Mouse (Mus musculus): Measurements from ENCODE around the gene Olfr843. TPM values are rescaled to one million over a fixed set of nuclear protein-coding genes. Genes with fewer than 3 reads are reported as not detected.

The Olfr843 gene
- total RNA-seq (2021), result not detected

- DNase-seq (ENCODE audit: extremely low spot score in 1 of 2, low spot score in 1 of 2), result no peak
Measured at GRCm38 (mm10) chr9:19251887-19252286, at the start of gene Olfr843. TSS of gene Olfr843 (minus strand) at chr9:19251987.

Other genes with a start within 250 kb of the Olfr843 start
- gene Olfr835, start 219.3 kb downstream of the Olfr843 start, total RNA-seq (2021), result not detected
- not detected for gene Olfr836, start 131.6 kb downstream of the Olfr843 start, total RNA-seq (2021)
- gene Olfr837, start 115.7 kb downstream of the Olfr843 start, total RNA-seq (2021), result not detected
- gene Olfr839-ps1, start 74.7 kb downstream of the Olfr843 start, total RNA-seq (2021), result under 1 TPM; 0.02 to 0.09 TPM
- not detected for gene Olfr844, start 64.4 kb upstream of the Olfr843 start, total RNA-seq (2021)
- not detected for gene Olfr845, start 84.5 kb upstream of the Olfr843 start, total RNA-seq (2021)
- gene Olfr846, start 112.0 kb upstream of the Olfr843 start, total RNA-seq (2021), result not detected
- gene Olfr847, start 126.7 kb upstream of the Olfr843 start, total RNA-seq (2021), result not detected
- gene Olfr849, start 188.3 kb upstream of the Olfr843 start, total RNA-seq (2021), result not detected
- not detected for gene Olfr850, start 226.3 kb upstream of the Olfr843 start, total RNA-seq (2021)
- gene Olfr851, start 241.3 kb upstream of the Olfr843 start, total RNA-seq (2021), result not detected

All from layer of hippocampus, postnatal 25 days (tissue).